ENCODE assay signal across 15 mouse cellular contexts in genomic region chr6:59198356-59198755, GRCm38 (mm10).
"Had no signal": no experiment of that assay in that cellular context is flagged by ENCODE, and none has a peak within 500 bp of the region (broad histone marks: within the 10 kb centered on the region; RNA-seq: fewer than 3 reads in every experiment).

No protein-coding gene starts in this region.

- H3K9ac ChIP-seq: liver, embryonic 14.5 days; lung, embryonic 14.5 days; midbrain, embryonic 13.5 days; midbrain, embryonic 15.5 days; neural tube, embryonic 12.5 days; stomach, embryonic 15.5 days had no signal

- ATAC-seq: midbrain, embryonic 13.5 days; midbrain, embryonic 15.5 days had no signal

- H3K4me1 ChIP-seq: megakaryocyte, embryonic 14.5 days; midbrain, embryonic 13.5 days; midbrain, embryonic 15.5 days; neural tube, embryonic 12.5 days; stomach, embryonic 15.5 days had no signal

- H3K27ac ChIP-seq: liver, embryonic 14.5 days; macrophage; midbrain, embryonic 13.5 days; midbrain, embryonic 15.5 days; neural tube, embryonic 12.5 days; stomach, embryonic 15.5 days; stomach, postnatal 0 days had no signal

- H3K4me3 ChIP-seq: megakaryocyte, embryonic 14.5 days; midbrain, embryonic 13.5 days; midbrain, embryonic 15.5 days; neural tube, embryonic 12.5 days; stomach, embryonic 15.5 days had no signal

- DNase-seq: lung, adult 18-20 months; lung, embryonic 14.5 days; lung, postnatal 10 days; right cerebral cortex, postnatal 25 days; thymus, adult 18-20 months; thymus, postnatal 14 days; thymus, postnatal 36 days had no signal

- H3K9me3 ChIP-seq: midbrain, embryonic 13.5 days; midbrain, embryonic 15.5 days; neural tube, embryonic 12.5 days; stomach, embryonic 15.5 days had no signal

- H3K36me3 ChIP-seq: midbrain, embryonic 13.5 days; midbrain, embryonic 15.5 days; neural tube, embryonic 12.5 days; stomach, embryonic 15.5 days had no signal

- H3K27me3 ChIP-seq: megakaryocyte, embryonic 14.5 days; midbrain, embryonic 13.5 days; midbrain, embryonic 15.5 days; neural tube, embryonic 12.5 days; stomach, embryonic 15.5 days had no signal
